Mouse (Mus musculus) CD4-positive, CD25-positive, alpha-beta regulatory T cell, adult 4 months (primary cell): Measurements from ENCODE around the gene Pip5k1c. TPM values are rescaled to one million over a fixed set of nuclear protein-coding genes. Genes with fewer than 3 reads are reported as not detected.

Experiments
- ATAC-seq: one replicate; pipeline ENCODE4 v1.8.0; 2017
- polyA plus RNA-seq, 2 experiments: library from polyadenylated mRNA; unstranded; fragments of 100-300 nt; shearing (Covaris generic); gene quantifications; one replicate each; pipeline ENCODE4 v1.2.1; 2017

Pip5k1c gene
- polyA plus RNA-seq, 2 experiments from 2014 or later = 14.6 to 15.1 TPM

- ATAC-seq = no peak
These were observed 8.6 kb upstream of the Pip5k1c start for GRCm38 (mm10) chr10:81284189-81284588.

GRCm38 (mm10) chr10:81284719-81285118 is 8.0 kb upstream of the Pip5k1c start:
- no peak for ATAC-seq

- peak; percentile 89 for ATAC-seq
These were observed 6.9 kb upstream of the Pip5k1c start for GRCm38 (mm10) chr10:81285694-81286450.

- no peak for ATAC-seq
These were observed 6.2 kb upstream of the Pip5k1c start for GRCm38 (mm10) chr10:81286586-81286985.

- ATAC-seq = no peak
These were observed 5.1 kb upstream of the Pip5k1c start for GRCm38 (mm10) chr10:81287513-81288157.

- no peak for ATAC-seq
These were observed 4.2 kb upstream of the Pip5k1c start for GRCm38 (mm10) chr10:81288601-81289000.

- no peak for ATAC-seq
These were observed 3.5 kb upstream of the Pip5k1c start for GRCm38 (mm10) chr10:81289278-81289677.

DNA sequence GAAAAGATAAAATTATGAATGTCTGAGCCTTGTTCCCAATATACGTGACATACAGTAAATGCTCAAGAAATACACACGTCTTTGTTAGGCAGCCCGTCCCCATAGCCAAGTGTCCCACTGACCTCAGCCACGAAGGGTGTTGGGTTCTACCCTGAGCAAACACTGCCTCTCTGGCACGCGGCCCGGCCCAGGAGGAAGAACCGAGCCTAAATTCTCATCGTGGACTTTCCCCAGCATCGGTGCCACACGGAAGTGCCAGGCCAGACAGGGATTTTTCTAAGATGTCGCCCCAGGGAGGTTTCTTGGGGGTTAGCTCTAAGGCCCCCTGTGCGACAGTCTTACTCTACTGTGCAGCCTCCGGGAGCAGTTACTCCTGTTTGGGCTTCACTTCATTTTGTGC is 3.0 kb upstream of the Pip5k1c start:
- ATAC-seq = no peak

GRCm38 (mm10) chr10:81290698-81291460 is 1.9 kb upstream of the Pip5k1c start:
- no peak for ATAC-seq

DNA sequence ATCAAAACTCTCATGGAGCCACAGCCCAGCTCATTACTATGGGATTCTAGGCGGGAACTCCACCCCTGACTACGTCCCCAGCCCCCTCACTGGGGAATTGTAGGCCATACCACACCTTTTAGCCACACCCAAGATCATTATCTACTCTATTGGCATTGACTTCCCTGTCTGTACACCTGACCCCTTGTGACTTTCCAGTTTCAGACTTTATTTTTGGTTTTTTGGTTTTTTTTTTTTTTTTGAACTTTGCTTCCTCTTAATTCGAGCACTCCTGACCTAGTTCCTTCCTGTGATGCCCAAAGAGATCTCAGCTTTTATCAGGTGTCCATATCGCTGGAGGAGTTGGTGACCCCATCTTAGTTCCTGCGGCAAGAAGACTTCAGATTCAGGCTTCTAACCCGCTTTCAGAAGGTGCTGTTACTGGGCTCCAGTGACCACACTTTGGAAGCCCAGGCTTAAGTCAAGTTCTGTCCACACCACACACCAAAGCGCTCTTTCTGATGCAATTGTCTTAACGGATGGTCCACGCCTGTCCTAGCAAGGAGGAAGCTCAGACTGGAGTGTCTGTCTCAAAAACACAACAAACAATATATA is 1.2 kb upstream of the Pip5k1c start, which contains the start of gene Tjp3:
Gene Tjp3 (minus strand): TSS at position 71 of the 594 bp plus-strand sequence.
- no peak for ATAC-seq

DNA sequence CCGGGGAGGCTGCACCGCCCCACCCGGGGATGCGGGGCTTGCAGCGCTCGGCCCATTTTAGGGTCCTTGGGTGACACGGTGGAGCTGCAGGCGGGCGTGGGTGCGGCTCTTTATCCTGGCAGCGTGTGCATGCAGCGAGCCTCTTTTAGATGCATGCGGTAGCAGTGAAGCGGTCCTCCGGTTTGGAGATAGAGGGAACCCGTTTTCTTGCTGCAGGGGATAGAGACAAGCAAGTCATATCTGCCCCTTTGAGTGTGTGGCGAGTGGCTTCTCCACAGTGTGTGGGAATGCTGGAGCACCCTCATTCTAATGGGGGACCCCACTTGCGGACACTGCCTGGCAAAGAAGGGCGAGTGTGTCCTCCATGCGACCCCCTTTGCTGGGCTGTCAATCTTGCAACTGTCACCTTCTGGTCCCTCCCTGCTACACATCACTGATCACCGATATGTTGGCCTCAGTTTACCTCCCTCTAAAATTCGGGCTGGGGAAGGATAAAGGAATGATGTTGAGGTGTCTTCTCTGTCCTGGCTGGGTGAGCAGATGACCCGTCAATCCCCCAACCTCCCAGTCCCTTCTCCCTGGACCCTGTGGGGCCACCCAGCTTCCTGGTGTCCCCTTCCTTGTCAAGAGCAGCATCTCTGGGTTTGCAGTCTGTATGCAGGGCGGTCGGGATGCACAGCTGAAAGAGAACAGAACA is 719 bp downstream of the Pip5k1c start:
- ATAC-seq = no peak

- ATAC-seq = no peak
These were observed 1.7 kb downstream of the Pip5k1c start for GRCm38 (mm10) chr10:81294442-81294841.

DNA sequence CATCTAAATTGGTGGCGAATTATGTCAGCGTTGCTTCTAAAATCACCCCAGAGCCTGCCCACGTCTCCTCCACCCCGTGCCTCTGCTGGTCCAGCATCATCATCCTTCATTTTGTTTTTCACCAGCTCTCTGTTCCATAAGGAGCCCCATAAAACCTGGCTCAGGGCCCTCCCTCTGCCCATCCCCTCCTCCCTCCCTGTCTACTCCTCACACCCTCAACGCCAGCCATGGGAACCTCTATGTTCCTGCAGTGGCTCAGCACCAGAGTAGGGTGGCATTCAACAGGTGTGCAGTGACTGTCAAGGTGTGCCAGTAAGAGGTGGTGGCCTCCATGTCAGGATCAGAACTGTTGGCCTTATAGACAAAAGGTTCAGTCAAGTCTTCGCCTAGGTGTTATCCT is 2.4 kb downstream of the Pip5k1c start:
- ATAC-seq = no peak

GRCm38 (mm10) chr10:81297246-81297645 is 4.5 kb downstream of the Pip5k1c start:
- no peak for ATAC-seq

DNA sequence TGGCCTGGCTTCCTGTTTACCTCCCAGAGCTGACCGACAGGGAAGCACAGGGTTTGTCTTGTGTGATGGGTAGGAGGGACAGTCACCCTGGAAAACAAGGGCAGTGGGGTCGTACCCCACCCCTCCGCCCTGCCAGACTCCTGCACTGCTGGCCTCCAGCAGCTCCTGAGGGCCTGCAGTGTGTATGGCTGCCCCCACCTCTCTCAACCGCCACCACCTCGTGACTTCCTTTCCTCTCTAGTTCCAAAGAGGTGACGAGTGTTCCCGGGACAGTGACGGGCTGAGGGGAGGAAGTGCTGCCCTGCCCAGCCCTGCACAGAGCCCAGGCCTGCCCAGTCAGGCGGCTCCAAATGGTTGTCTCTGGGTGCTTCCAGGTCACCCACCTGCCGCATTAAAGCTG is 5.1 kb downstream of the Pip5k1c start:
- peak; percentile 65 for ATAC-seq

DNA sequence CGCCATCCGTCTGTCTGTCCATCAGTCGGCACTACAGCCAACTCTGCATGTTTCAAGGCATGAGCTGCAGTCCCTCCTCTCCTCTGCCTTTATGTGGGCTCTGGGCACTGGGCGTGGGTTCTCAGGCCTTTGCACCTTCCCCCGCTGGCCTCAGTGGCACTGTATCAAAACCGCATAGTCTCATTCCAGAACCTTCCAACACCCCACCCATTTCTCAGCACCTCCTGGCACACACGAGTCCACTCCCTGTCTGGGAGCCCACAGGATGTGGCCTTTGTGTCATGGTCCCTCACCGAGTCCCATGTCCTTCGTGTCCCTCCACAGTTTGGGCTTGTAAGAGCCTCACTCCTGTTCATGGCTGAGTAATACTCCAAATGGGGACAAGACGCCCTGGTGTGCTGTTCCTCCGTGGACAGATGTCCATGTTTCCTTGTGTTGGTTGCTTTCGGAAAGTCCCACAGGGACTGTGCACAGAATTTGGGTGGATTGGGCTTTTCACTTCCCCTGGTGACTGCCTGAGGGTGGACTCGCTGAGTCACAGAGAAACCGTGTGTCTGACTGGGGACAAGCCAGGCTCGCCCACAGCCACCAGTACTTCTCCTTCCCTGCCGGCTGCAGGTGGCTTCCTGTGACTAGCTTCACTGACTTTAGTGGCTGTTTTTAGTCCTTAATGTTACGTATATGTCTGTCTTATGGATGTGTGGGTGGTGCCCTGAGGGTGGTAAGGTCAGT is 5.8 kb downstream of the Pip5k1c start:
- peak; percentile 61 for ATAC-seq

DNA sequence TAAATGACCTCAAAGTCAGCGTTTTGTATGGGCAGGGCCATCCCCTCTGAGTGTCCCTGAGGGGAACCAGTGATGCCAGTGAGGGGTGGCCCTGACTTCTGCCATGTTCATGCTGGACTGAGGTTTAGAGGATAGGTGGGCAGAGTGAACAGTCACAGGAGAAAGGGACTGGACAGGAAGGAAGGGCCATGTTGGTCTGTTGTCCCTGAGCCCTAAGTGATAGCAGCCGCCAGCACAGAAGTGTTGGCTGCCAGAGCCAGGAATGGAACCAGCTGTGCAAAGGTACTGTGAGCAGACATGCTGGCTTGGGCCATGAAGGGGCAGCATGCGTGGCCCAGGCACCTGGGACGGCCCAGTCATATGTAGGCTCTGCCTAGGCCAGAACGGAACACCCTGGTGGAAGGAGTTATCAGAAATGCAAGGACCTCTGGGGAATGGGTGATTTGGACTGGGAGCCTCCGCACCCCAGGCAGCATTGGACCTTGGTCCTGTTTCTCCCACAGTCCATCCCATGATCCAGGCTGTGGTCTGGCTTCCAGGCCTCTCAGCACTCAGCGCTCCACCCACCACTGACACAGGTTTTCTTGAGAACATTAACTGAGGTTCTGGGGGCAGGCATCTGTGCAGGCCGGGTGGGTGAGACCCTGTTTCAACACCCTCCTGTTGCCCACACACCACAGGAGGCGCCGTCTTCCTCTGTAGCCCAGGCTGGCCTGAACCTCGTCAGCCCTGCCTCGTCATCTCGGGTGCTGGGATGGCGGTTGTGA is 7.0 kb downstream of the Pip5k1c start:
- ATAC-seq = no peak

- no peak for ATAC-seq
These were observed 7.7 kb downstream of the Pip5k1c start for GRCm38 (mm10) chr10:81300352-81300907.

GRCm38 (mm10) chr10:81301321-81301720 is 8.6 kb downstream of the Pip5k1c start:
- no peak for ATAC-seq

DNA sequence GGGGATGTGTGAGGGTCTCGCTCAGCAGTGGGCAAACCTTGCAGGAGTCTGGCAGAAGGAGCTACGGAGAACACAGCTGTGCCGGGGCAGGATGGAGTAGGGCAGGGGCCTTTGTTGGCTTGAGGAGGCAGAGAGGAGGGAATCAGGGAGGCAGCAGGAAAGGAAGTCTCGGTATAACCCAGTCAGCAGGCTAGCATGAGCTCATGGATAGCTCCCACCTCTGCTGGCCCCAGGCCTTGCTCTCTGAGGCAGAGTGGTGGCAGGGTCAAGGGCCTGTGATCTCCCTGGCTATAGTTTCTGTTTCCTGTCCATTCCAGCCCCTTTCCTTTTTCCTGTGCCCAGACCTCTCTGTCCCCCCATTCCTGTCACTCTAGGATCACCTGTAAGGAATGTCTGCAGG is 9.5 kb downstream of the Pip5k1c start:
- ATAC-seq = no peak
